Mouse (Mus musculus) megakaryocyte-erythroid progenitor cell, adult 5-6 weeks (primary cell): ENCODE data around the gene Nudt21. TPM values are rescaled to one million over a fixed set of nuclear protein-coding genes. Genes with fewer than 3 reads are reported as not detected.
A peak's percentile ranks its signal among the peaks of the same experiment; 100 is the strongest.

ENCODE experiments used
- ATAC-seq: replicated peaks from 2 replicates; pipeline ENCODE4 v1.8.0; 2016; ENCODE audit warnings: mild to moderate bottlenecking, inconsistent platforms; ENCODE audit not compliant: severe bottlenecking, poor library complexity, low FRiP score, low TSS enrichment
- total RNA-seq, 2 experiments: library from RNA; stranded (forward) in 1 of 2; stranded (reverse) in 1 of 2; fragments of 200-1000, 215-1000 nt in 1 of 2; fragments of >200 nt in 1 of 2; fragmentation: Nextera tagmentation in 1 of 2; gene quantifications; 2 replicates each; pipeline ENCODE4 v1.2.3; 2014 to 2017

The Nudt21 gene
- total RNA-seq, 2 experiments from 2014 or later, result 68.2 to 145 TPM

DNA sequence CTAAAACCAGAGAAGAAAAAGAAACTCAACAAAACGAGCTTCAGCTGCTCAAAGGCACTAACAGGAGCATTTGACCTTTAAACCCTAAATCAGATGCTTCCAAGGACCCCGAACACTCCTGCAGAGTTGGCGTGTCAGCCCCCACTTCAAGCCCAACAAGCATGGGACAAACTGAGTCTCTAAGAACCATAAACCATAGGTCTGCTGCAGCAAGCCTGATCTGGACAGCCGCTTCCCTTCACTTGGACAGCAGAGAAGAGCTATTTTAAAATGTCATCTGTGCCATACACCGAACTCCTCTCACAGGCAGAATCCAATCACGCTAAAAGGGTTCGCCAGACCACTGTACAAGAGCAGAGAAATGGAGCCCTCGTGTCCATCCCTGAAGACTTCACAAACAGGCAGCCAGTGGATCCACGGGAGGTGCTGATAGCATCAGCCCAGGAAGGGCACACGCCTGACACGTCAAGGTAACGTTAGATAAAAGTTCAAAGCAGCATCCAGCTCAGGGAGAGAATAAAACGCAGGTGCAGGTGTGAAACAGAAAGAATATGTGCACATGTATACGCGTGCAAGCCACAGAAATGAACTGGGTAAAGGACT, 27.5 kb downstream of the Nudt21 start:
- no peak for ATAC-seq

DNA sequence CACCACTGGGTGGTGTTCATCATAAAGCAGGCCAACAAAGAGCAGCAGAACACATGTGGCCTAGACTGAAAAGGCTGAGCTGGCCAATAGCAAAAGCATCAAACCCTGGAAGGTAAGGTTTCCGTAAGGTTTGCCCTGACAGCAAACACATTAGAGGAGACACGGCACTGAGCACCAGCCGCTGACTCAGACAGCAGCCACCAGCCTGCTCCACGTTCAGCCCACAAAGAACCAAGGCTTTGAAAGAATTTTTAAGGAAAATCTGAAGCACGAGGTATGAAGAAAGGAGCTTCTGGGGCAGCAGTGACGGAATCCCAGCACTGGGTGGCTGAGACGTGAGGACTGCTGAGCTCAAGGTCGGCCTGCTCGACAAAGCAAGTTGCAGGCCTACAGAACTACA, 32.7 kb downstream of the Nudt21 start:
- 0 out of 2 replicates have a peak, but pooled peaks have one; percentile 34 for ATAC-seq

DNA sequence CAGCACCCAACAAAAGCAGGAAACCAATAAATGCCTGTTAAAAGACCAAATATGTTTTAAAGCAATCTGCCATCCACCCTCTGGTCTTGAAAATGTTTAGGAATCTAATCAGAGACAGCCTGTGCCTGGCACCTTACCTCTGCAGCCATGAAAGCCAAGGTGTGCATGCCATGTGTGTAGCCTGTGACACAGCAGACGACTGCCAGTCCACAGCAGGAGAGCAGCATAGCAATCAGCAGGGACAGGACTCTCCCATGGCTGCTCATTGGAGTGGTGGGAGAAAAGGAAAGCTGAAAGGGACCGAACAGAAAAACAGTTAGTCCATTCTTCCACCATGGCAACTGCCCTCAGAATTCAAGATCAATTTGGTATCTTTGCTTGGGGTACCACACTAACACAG, 37.9 kb downstream of the Nudt21 start:
- ATAC-seq, result no peak

DNA sequence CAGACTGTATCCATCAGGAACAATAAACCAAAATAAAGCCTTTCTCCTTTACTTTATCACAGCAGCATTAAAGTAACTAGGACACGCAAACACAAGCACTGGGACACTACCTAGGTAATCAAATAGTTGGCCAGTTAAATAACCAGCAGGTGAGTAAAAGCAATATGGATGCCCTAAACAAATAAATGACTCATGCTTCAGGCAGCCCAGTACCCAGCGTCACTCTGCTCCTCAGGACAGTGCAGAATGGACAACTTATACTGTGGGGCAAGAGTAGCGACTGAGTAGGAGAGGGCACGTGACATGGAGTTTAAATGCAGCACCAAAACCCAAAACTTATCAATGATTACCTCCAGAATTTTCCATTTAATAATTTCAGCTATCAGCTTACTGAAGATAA, 47.1 kb downstream of the Nudt21 start:
- ATAC-seq, result no peak

DNA sequence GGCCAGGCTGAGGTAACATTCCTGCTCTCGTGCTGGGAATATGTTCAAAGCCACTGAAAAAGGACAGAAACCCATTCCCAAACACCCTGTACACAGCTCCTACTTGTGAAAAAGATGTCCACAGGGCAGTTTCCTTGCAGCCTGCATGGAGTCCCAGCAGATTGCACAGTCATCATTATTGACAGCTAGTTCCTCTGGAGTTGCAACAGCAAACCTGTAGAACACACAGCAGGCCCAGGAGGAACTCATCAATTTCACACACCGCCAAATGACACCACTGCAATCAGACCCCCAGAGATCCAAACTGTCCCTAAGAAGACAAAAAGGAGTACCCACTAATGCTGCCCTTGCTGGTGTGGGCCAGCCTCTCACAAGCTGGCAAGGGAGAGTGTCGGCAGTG, 52.1 kb downstream of the Nudt21 start:
- ATAC-seq, result no peak

DNA sequence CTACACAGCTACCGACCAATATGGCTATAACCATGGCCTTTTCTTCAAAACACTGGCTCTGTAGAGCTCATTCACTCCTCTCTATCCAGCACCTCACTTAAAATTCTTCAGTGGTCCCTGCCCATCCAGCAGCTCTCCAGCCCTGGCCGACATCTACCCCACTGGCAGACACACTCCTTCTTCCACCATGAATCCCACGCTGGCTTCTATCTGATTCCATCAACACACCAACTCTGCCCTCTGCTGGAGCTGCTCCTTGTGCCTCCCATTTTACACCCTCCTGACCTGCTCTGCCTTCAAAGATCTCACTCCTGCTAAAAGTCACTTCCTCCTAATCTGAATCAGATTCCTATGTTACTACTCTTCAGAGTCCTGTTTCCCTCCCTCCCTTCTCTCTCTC, 53.0 kb downstream of the Nudt21 start:
- ATAC-seq, result no peak

DNA sequence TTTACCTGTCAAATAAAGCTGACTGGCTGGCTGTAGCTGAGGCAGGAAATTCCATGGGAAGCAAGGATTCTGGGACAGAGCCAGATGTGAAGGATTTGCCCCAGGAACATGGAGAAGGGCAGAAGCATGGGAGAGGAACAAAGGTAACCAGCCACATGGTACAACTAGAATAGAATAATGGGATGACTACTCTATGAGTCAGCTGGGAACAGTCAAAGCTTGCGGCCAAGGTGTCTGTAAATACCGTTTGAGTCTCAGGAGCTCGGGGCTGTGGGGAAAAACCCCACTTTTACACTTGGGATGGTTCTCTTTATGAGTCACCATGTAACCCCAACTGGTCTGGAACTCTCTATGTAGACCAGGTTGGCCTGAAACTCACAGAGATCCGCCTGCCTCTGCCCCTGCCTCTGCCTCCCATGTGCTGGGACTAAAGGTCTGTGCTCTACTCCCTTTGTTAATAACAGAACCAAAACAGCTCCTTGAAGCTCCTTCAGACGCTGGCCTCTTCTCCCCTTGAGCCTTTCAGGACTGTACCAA, 55.1 kb downstream of the Nudt21 start:
- no peak for ATAC-seq

DNA sequence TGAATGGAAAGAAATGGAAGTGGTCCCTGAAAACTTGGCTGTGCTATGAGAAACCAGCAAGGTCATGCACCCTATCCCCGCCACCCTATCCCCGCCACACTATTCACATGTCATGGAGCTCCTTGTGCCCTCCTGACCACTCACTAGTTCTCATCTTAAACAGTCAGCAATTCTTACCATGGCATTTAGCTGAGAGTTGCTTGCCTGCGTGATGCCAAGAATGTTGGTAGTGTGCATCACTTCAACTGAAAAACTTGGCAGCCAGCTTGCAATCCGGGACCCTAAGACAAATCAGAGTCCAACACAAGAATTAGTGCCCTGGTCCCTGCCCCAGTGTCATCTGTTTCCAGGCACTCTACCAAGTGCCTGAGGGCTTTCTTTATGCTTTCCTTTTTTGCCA, 56.7 kb downstream of the Nudt21 start:
- no peak for ATAC-seq

DNA sequence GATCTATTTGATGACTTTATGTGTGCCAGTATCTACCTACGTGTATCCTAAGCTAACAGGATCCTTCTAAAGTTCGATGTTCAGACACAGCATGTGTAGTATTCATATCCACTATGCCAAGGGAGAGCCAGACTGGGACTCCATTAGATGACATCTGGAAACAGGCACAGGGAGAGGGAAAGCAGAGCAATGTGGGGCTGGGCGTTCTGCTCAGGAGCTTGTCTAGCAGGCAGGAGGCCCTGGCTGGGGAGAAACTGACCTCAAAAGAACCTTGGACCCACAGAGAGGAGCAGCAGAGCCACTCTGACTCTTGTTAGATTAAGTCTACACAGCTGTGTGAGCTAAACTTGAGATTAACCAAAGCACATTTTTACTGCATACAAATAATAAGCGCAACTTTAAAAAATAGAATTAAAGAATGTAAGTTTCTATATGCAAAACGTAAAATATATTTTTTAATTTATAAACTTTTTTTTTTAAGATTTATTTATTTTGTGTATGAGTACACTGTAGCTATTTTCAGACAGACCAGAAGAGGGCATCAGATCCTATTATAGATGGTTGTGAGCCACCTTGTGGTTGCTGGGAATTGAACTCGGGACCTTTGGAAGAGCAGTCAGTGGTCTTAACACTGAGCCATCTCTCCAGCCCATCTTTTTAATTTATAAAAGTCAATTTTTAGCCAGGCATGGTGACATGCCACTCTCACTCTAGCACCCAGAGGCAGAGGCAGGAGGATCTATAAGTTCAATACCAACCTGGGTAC, 60.2 kb downstream of the Nudt21 start:
- no peak for ATAC-seq

DNA sequence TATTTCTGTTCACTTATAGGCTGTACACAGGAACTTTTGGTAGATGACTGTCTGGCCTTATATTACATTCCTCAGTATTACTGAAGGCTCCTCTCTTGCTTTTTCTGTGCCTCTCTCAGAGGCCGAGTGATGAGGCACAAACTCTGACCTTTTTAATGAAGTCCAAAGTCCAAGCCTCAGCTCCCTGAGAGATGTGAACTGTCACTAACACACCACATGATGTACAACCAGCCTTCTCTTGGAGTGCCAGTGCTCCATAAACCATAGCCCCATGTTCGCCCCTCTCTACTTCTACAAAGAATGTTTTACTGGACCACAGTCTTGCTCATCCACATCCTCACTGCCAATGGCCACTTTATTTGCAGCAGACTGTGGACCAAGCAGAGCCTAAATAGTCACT, 61.5 kb downstream of the Nudt21 start:
- no peak for ATAC-seq

DNA sequence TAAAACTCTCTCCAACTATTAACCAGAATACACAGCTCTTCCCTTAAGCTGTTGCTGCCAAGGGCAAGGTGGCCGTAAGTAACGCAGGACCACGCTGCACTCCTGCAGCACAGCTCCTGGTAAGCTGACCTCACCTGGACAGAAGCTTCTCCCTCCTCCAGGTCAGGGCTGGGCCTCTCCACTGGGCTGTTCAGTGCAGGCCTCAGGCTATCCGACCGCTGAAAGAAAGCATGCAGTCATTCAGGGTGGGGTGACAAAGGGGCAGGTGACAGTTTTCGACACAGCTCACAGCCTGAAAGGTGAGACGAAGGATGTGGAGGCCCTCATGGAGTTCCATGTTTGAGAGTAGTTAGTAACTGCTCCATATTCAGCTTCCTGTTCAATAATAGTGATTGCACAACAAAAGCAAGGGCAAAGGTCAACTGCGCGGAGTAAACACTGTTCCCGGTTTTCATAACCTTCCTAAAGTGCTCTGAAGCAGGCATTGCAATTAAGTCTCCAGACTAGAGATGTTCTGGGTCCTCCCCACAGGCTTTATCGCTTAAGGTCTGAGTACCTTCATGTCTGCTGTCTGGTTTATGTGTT, 62.1 kb downstream of the Nudt21 start:
- ATAC-seq, result no peak

DNA sequence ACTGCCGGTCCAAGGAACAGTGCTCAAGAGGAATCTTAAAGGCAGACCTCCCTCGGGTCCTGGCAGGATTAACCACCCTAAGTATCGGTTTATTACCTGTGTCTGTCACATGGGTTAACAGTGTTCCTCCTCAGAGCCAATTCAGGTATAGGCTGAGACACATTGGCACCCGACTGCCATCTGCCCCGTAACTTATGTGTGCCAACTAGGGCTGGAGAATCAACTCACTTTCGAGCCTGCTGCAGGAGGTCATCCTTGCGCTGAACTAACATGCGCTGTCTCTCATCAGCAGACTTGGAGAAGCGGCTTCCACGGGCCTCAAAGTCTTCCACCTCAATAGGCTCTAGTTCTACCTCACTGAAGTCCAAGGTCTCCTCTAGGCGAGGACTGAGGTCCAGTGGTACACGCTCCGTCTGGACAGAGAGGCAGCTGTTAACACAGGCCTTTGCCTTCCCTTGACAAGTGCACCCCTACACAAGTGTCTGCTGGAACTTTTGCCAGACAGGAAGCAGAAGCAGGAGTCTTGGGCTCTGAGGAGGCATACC, 62.9 kb downstream of the Nudt21 start:
- ATAC-seq, result no peak

DNA sequence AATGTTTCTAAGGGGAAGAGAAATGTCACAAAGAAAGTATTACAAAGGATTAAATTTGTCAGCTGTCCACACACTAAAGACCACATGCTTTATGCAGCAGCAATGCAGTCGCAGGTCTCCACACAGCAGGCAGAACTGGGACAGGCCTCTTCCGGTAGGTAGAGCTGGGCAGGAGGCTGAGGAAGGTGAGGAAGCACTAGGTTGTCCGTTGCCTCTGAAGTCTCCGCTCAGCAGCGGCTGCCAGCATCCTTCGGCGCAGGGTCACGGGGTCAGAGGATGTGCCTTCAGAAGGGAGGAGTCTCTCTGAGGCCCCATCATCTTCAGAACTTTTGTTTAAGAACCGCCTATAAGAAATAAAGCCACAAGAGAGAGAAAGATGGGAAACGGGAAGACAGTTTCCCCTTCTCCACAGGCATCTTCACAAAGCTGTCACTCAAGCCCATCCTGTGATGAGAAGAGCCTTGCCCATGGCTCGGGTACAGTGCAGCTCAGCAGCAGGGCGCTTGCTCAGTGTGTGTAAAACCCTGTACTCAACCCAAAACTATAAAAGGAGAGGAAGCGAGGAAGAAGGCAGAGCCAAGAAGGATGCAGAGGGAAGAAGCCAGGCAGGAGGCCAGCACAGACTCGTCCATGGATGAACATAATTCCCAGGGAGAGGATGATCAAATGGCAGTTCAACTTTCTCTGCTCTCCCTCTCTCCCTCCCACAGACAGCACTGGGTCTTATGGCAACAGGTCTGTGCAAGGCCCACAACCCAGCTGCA, 63.7 kb downstream of the Nudt21 start:
- no peak for ATAC-seq

DNA sequence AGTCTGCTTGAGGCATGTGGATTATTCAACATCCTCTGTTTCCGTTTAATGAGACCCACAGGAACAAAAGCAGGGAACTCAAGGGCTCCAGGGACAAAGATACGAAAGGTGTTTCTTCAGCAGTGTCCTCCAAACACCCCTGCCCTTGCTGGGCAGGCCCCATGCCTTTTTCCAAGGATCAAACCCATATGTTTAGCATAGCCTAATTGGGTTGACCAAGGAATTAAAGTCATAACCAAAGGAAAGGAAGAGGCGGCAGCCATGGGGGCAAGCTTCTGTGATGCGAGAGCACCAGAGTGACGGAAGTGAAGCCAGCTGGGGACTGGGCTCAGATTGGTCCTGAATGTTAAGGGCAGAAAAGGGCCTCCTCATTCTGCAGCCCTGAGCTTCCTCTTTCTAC, 64.6 kb downstream of the Nudt21 start:
- no peak for ATAC-seq

DNA sequence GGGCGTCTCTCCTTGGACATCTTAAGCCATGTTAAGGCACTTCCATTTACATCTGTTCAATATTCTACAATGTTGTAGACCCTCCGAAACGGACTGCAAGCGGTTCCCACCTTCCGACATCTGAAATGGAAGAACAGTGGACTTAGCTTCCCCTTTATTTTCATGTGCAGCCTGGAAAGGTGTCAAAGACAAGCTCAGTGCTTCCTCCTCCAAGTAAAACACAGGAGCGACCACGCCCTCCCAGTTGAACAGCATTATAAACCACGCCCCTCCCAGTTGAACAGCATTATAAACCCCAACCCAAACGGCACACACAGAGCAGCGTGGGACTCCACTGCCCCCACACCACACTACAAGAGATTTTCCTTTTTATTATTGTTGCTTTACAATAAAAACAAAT, 65.4 kb downstream of the Nudt21 start:
- ATAC-seq, result no peak

DNA sequence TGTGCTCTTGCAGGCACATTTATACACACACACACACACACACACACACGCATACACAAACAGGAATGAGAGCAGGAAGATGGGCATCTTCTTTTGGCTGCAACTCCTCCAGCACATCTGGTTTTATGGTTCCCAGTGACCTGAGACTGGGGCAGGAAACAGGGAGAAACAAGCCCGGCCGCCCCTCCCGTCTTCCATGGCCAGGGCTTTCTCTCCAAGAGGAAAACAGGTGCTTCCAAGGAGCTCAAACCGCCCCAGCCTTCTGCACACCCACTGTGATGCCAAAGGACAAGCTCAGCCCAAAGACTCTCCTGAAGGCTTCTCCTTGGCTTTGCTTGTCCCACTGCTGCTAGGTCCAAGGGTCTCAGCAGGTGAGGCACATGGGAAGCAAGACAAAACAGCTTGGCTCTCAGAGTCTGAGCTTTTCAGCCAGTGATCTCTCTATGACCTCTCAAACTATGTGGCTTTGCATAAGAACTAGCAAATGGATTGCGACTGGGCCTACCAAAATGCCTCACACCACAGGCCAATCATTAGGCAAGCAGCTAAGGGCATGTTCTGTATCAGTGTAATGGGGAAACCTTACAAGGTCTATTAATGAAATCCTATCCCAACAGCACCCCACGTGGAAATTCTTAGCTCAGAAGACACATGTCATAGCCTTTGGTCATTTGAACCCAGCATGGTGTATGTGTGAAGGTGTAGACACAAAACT, 67.0 kb downstream of the Nudt21 start:
- no peak for ATAC-seq

DNA sequence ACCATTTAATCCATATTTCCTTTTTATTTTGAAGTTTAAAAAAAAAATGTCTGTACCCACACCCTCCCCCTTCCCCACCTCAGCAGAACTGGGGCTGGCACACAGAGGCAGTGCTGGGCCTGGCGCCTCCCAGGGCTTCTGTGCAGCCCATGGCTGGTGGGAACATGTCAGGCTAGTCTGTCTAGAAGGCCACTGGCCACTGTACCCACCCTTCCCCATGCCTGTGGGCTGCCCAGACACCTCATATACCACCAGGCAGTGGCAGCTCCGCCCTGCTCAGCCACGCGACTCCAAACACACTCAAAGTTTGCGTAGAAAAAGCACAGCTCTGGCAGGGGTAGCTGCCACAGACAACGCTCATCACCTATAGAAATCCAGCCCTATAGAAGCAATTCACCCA, 68.5 kb downstream of the Nudt21 start:
- no peak for ATAC-seq
